Mouse (Mus musculus): ENCODE measurements around the gene Spaca1. TPM values are rescaled to one million over a fixed set of nuclear protein-coding genes. Genes with fewer than 3 reads are reported as not detected.
"Not testable (repeated sequence)": the region's sequence is repeated elsewhere in the genome, so short reads cannot be mapped to it uniquely, and the experiment has no call there.

Gene Spaca1
- total RNA-seq (2017): 2.9 and 7.0 TPM in 2 replicates

DNA sequence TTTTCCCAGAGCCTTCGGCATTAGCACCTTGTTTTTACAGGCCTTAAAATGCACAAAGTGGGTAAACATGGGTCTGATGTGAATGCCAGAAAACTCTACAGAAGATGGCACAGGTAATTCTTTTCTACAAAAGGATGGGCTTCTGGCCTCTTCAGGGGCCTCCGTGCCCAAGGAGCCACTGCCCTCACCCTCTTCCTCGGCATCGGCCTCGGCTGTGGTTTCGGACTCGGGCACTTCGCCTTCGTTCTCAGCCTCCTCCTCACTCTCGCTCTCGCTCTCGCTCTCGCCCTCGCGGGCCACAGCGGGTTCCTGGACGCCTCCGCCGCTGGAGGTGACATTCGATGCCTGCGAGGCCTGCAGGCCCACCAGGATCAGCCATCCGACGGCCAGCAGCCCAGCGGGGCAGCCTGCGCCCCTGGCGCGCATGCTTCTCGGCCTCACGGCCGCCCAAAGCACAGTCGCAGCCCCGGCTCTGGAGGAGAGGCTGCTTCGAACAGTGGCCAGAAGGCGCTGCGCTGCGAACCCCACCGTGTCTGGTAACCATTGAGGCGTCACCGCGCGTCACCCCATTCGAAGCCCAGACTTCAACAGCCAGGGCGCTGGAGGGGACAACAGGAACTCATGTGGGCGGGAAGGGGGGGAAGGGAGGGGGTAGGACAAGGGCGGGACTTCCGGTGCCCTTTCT is at the start of gene Spaca1:
Gene Spaca1 (minus strand): TSS at position 621 of the 685 bp plus-strand sequence.
- no peak for ATAC-seq (replicated peaks in 1 of 2; ENCODE audit: insufficient read depth in 1 of 2, low FRiP score in 2 of 2, low TSS enrichment in 1 of 2, low read depth in 1 of 2, poor library complexity in 2 of 2, severe bottlenecking in 2 of 2)

DNA sequence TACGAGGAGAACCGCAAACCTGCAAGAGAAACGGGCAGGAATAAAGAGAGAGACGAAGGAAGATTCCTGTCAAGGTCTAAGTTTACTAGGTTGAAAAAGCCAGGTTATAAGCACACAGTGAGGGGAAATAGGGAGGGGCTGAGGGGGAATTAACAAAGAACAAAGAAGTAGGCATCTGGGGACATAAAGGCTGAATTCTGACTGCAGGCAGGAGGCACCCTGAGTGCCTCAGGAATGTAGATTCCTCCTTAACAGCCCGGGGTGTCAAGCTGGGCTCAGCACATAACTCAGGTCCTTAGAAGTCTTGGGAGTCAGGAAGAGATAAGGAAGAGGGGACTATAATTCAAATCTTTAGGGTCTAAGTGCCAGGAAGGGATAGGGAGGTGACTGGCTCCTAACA is 37.3 kb upstream of the Spaca1 start:
- not testable (repeated sequence) for ATAC-seq (replicated peaks in 1 of 2; ENCODE audit: insufficient read depth in 1 of 2, low FRiP score in 2 of 2, low TSS enrichment in 1 of 2, low read depth in 1 of 2, poor library complexity in 2 of 2, severe bottlenecking in 2 of 2)

DNA sequence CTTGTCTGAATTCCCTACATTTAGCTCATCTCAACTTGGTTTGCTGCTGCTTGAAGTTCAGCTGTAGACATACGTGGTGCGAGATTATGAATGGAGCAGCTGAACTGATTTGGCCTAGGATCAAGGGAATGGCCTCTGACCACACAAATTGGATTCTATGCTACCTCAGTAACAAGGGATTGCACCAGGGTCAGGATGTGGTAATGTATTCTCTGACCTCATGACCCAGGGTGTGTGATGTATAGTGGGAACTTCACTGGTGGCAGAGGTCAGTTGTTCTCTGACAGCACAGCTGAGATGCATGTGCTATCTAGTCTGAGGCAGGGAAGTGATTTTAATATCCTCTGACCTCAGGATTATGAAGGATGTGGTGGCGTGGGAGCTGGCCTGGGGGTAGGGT is 31.1 kb upstream of the Spaca1 start:
- no peak for ATAC-seq (replicated peaks in 1 of 2; ENCODE audit: insufficient read depth in 1 of 2, low FRiP score in 2 of 2, low TSS enrichment in 1 of 2, low read depth in 1 of 2, poor library complexity in 2 of 2, severe bottlenecking in 2 of 2)

- ATAC-seq (replicated peaks in 1 of 2; ENCODE audit: insufficient read depth in 1 of 2, low FRiP score in 2 of 2, low TSS enrichment in 1 of 2, low read depth in 1 of 2, poor library complexity in 2 of 2, severe bottlenecking in 2 of 2): peak; percentile 64 to 92
Measured at GRCm38 (mm10) chr4:34069002-34069401, 19.0 kb upstream of the Spaca1 start.

GRCm38 (mm10) chr4:34058320-34058719 is 8.3 kb upstream of the Spaca1 start:
- ATAC-seq (replicated peaks in 1 of 2; ENCODE audit: insufficient read depth in 1 of 2, low FRiP score in 2 of 2, low TSS enrichment in 1 of 2, low read depth in 1 of 2, poor library complexity in 2 of 2, severe bottlenecking in 2 of 2): no peak

DNA sequence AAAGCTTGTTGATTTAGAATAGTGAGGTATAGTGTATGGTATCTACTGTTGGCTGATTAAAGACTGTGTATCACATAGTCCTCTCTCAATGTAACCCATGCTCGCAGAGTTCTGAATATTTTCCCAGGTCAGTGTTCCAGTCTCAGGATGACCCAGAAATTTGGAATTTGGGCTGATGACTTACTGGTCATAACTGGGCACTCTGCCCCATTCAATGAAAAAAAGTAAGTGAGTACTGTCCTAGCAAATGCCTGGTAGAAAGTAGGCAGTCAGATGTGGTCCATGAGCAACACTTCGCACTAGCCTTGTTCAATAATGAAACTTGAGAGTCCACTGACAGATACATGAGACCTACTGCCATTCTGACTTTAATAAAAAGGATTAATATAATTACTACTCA is 23.2 kb downstream of the Spaca1 start:
- no peak for ATAC-seq (replicated peaks in 1 of 2; ENCODE audit: insufficient read depth in 1 of 2, low FRiP score in 2 of 2, low TSS enrichment in 1 of 2, low read depth in 1 of 2, poor library complexity in 2 of 2, severe bottlenecking in 2 of 2)

GRCm38 (mm10) chr4:34021456-34021855 is 28.5 kb downstream of the Spaca1 start:
- no peak for ATAC-seq (replicated peaks in 1 of 2; ENCODE audit: insufficient read depth in 1 of 2, low FRiP score in 2 of 2, low TSS enrichment in 1 of 2, low read depth in 1 of 2, poor library complexity in 2 of 2, severe bottlenecking in 2 of 2)

- ATAC-seq (replicated peaks in 1 of 2; ENCODE audit: insufficient read depth in 1 of 2, low FRiP score in 2 of 2, low TSS enrichment in 1 of 2, low read depth in 1 of 2, poor library complexity in 2 of 2, severe bottlenecking in 2 of 2): no peak
Measured at GRCm38 (mm10) chr4:33996382-33996781, 53.6 kb downstream of the Spaca1 start.

DNA sequence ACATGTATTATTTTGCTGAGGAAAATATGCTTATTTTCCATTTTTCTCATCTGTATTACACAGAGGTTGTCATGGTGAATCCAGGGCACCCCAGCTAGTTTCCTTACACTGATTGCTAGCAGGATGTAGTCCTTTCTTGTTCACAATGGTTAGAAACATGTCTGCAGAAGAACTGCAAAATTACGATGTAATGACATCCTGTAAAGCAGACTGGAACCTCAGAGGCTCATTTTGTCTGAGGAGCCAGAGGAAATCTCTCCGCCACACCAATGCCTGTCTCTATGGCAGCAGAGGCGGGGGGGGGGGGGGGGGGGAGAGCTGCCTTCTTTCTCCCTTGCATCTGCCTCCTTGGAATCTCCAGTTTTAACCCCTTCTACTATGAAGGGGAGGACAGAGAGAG is 57.3 kb downstream of the Spaca1 start:
- no peak for ATAC-seq (replicated peaks in 1 of 2; ENCODE audit: insufficient read depth in 1 of 2, low FRiP score in 2 of 2, low TSS enrichment in 1 of 2, low read depth in 1 of 2, poor library complexity in 2 of 2, severe bottlenecking in 2 of 2)

- ATAC-seq (replicated peaks in 1 of 2; ENCODE audit: insufficient read depth in 1 of 2, low FRiP score in 2 of 2, low TSS enrichment in 1 of 2, low read depth in 1 of 2, poor library complexity in 2 of 2, severe bottlenecking in 2 of 2): no peak
Measured at GRCm38 (mm10) chr4:33988466-33989089, 61.4 kb downstream of the Spaca1 start.

Other genes with a start within 250 kb of the Spaca1 start
- gene Cnr1, start 125.6 kb downstream of the Spaca1 start, total RNA-seq (2017): 0.50 and 0.75 TPM in 2 replicates

Data from hematopoietic stem cell, adult 5-6 weeks (primary cell).